Mouse (Mus musculus): ENCODE results near the gene St8sia4. TPM values are rescaled to one million over a fixed set of nuclear protein-coding genes. Genes with fewer than 3 reads are reported as not detected.
A peak's percentile ranks its signal among the peaks of the same experiment; 100 is the strongest.

The St8sia4 gene
- polyA plus RNA-seq, 1 experiment from 2014 or later = 6.3 TPM

DNA sequence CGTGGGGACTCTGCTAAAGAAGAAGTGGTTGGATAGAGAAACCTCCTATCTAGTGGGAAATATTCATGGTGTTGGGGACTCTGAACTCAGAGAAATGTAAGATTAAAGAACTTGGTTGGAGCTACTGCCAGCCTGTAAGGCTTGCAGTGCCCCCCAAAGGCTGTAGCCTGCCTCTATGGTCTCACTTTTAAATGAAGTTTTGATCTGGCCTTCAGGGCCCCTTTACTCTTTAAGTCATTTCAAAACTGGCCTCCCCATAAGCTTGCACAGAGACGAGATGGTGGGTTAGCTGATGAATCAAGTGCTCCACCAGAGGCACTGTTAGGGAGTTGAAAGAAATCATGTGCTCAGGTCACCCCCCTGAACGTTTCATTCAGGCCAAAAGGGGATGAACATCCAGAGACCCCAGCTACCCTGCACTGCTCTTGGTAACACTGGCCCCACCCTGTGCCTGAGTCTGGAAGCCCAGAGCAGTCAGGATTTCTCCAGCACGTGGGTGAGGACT is 3.0 kb downstream of the St8sia4 start:
- no peak for ATAC-seq (ENCODE audit: insufficient read depth, low FRiP score)
- Histone ChIP-seq H3K9ac (ENCODE audit: low read length) (peak overlapping the region; percentile 16; the same call in 1 of the 2 replicates), H3K36me3 (ENCODE audit: control insufficient read depth, insufficient read depth, low read length) (no peaks in the 10 kb centered on the region), H3K4me2 (ENCODE audit: low read depth, low read length) (peak overlapping the region; percentile 81; the same call in 1 of the 2 replicates), H3K27ac (ENCODE audit: low read length) (no peak overlapping the region), H3K27me3 (ENCODE audit: control insufficient read depth, insufficient read depth, low read length) (no peaks in the 10 kb centered on the region), H3K9me3 (replicated peaks; ENCODE audit: control insufficient read depth, low read length) (no peaks in the 10 kb centered on the region), H3K4me3 (replicated peaks; ENCODE audit: low read length) (no peak overlapping the region; the same call in 1 of the 2 replicates), H3K4me1 (ENCODE audit: control insufficient read depth, insufficient read depth, low read length) (peaks cover 5% of the 10 kb centered on the region; the same call in 1 of the 2 replicates)
- 30% methylated on average over 4 of the region's 4 CpGs for WGBS

DNA sequence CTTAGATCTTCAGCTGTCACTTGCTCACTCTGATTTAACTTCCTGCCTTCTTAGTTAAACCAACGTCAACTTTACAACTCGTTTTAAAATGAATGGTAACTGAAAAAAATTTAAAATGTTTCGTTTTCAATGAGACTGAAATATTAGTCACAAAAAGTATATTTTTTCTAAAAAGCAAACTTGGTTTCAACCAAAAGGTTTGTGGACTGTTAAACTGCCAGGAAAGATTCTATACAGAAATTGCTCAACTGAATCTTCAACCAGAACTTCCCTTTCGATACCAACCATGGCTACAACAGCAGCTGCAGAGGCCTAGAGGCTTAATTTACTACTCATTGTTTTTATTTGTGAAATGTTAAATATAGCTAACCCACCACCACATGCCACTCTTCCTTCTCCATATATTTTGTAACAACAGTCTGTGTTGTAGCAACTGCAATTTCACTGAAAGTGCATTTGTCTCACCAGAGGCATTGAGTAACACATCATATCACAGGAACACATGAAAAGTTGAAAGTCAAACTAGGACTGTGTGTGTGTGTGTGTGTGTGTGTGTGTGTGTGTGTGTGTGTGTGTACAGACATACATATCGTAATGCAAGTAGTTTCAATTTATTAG is 10.2 kb downstream of the St8sia4 start:
- no peak overlapping the region for H3K4me3 ChIP-seq (replicated peaks; ENCODE audit: low read length)
- WGBS = 67% methylated on average over 5 of the region's 5 CpGs
- ATAC-seq (ENCODE audit: insufficient read depth, low FRiP score) = no peak
- no peak overlapping the region for H3K9ac ChIP-seq (ENCODE audit: low read length)
- no peak overlapping the region for H3K27ac ChIP-seq (ENCODE audit: low read length)
- H3K4me1 ChIP-seq (ENCODE audit: control insufficient read depth, insufficient read depth, low read length) = no peaks in the 10 kb centered on the region
- no peak overlapping the region for H3K4me2 ChIP-seq (ENCODE audit: low read depth, low read length)
- H3K9me3 ChIP-seq (replicated peaks; ENCODE audit: control insufficient read depth, low read length) = no peaks in the 10 kb centered on the region
- no peaks in the 10 kb centered on the region for H3K36me3 ChIP-seq (ENCODE audit: control insufficient read depth, insufficient read depth, low read length)
- H3K27me3 ChIP-seq (ENCODE audit: control insufficient read depth, insufficient read depth, low read length) = no peaks in the 10 kb centered on the region

DNA sequence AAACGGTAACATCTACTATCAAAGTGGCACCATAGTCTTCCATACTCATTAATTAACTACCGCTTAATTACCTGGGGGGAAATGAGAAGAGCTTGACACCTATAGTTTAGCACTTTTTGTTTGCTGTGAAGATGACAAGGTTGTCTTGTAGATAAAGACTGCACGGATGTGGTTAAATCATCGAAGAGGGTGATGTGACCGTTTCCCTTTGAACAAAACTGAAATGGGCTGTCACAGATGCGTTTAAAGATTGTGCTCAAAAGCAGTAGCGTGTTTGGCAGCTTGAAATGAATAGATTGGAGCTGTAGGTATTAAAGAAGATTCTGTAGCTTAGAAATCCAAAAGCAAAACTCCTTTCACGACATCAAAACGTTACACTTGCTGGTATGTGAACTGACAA is 11.8 kb downstream of the St8sia4 start:
- no peak overlapping the region for H3K9ac ChIP-seq (ENCODE audit: low read length)
- ATAC-seq (ENCODE audit: insufficient read depth, low FRiP score) = no peak
- no peak overlapping the region for H3K4me2 ChIP-seq (ENCODE audit: low read depth, low read length)
- H3K27me3 ChIP-seq (ENCODE audit: control insufficient read depth, insufficient read depth, low read length) = no peaks in the 10 kb centered on the region
- H3K4me3 ChIP-seq (replicated peaks; ENCODE audit: low read length) = no peak overlapping the region
- H3K36me3 ChIP-seq (ENCODE audit: control insufficient read depth, insufficient read depth, low read length) = no peaks in the 10 kb centered on the region
- WGBS = 73% methylated on average over 9 of the region's 9 CpGs
- H3K27ac ChIP-seq (ENCODE audit: low read length) = no peak overlapping the region
- H3K4me1 ChIP-seq (ENCODE audit: control insufficient read depth, insufficient read depth, low read length) = no peaks in the 10 kb centered on the region
- no peaks in the 10 kb centered on the region for H3K9me3 ChIP-seq (replicated peaks; ENCODE audit: control insufficient read depth, low read length)

DNA sequence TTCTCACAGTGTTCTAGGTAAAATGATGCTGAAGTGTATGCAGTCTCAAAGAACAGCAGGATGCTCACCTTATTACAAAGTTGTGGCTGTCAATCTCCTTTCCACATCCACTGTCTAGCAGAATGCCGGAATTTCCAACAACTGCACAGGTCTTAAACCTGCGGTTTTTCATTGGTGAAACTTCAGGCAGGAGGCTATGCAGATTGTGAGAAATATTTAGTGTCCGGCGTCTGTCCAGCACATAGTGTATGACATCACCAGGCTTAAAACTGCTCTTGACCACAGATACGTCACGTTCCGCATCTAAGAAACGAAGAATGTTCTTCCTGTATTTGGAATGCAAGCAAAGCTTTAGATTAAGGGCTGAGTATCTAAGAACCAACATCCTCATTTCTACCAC is 13.9 kb downstream of the St8sia4 start:
- WGBS = 88% methylated on average over 8 of the region's 8 CpGs

DNA sequence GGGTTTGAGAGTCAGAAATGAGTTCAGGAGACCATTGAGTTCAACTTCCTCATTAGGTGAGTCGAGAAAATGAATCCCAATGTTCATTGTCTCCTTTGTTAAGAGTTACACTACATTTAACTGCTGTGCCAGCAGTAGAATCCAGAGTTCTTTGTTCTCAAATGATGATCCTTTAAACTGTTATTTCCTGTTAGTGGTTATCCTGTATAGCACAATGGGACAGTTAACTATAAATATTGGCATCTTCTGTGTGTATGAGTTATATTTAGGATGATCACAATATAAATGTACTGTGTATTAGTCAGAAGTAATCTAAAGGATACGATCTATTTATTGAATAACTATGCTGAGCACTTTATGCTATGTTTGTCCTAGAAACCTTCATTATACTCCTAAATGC is 23.1 kb downstream of the St8sia4 start:
- whole genome bisulfite sequencing = 74% methylated on average over 2 of the region's 2 CpGs
- no peak overlapping the region for H3K27ac ChIP-seq (ENCODE audit: low read length)
- no peak for ATAC-seq (ENCODE audit: insufficient read depth, low FRiP score)
- no peaks in the 10 kb centered on the region for H3K4me1 ChIP-seq (ENCODE audit: control insufficient read depth, insufficient read depth, low read length)
- H3K9me3 ChIP-seq (replicated peaks; ENCODE audit: control insufficient read depth, low read length) = no peaks in the 10 kb centered on the region
- no peak overlapping the region for H3K9ac ChIP-seq (ENCODE audit: low read length)
- H3K4me3 ChIP-seq (replicated peaks; ENCODE audit: low read length) = no peak overlapping the region
- no peak overlapping the region for H3K4me2 ChIP-seq (ENCODE audit: low read depth, low read length)
- no peaks in the 10 kb centered on the region for H3K36me3 ChIP-seq (ENCODE audit: control insufficient read depth, insufficient read depth, low read length)
- no peaks in the 10 kb centered on the region for H3K27me3 ChIP-seq (ENCODE audit: control insufficient read depth, insufficient read depth, low read length)

More for the DNA sequence above, 13.9 kb downstream of the St8sia4 start:
- no peak overlapping the region for H3K4me3 ChIP-seq (replicated peaks; ENCODE audit: low read length)
- H3K27me3 ChIP-seq (ENCODE audit: control insufficient read depth, insufficient read depth, low read length) = no peaks in the 10 kb centered on the region
- H3K4me2 ChIP-seq (ENCODE audit: low read depth, low read length) = no peak overlapping the region
- H3K4me1 ChIP-seq (ENCODE audit: control insufficient read depth, insufficient read depth, low read length) = no peaks in the 10 kb centered on the region
- H3K9me3 ChIP-seq (replicated peaks; ENCODE audit: control insufficient read depth, low read length) = no peaks in the 10 kb centered on the region
- H3K36me3 ChIP-seq (ENCODE audit: control insufficient read depth, insufficient read depth, low read length) = no peaks in the 10 kb centered on the region
- H3K27ac ChIP-seq (ENCODE audit: low read length) = no peak overlapping the region
- H3K9ac ChIP-seq (ENCODE audit: low read length) = no peak overlapping the region
- ATAC-seq (ENCODE audit: insufficient read depth, low FRiP score) = no peak

DNA sequence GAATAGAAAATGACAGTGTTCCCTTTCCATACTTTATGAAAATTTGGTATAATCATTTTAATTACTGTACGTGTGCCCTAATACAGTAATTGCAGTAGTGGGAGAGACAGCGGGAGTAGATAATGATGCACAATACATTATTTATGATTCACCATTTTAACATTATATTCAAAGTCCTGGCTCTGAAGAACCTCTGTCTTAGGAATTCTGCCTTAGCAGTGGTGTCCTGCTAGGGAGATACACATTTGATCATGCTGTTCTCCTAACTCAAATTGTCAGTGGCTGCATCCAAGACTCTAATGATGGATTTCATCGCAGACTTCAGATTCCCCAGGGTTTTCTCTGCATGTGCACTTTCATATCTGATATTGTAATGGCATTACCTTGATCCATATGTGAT is 28.4 kb downstream of the St8sia4 start:
- no peaks in the 10 kb centered on the region for H3K9me3 ChIP-seq (replicated peaks; ENCODE audit: control insufficient read depth, low read length)
- no peak for ATAC-seq (ENCODE audit: insufficient read depth, low FRiP score)
- H3K4me3 ChIP-seq (replicated peaks; ENCODE audit: low read length) = no peak overlapping the region
- H3K27ac ChIP-seq (ENCODE audit: low read length) = no peak overlapping the region
- no peaks in the 10 kb centered on the region for H3K36me3 ChIP-seq (ENCODE audit: control insufficient read depth, insufficient read depth, low read length)
- WGBS = 92% methylated on average over 3 of the region's 3 CpGs
- H3K27me3 ChIP-seq (ENCODE audit: control insufficient read depth, insufficient read depth, low read length) = no peaks in the 10 kb centered on the region
- H3K4me1 ChIP-seq (ENCODE audit: control insufficient read depth, insufficient read depth, low read length) = no peaks in the 10 kb centered on the region
- H3K4me2 ChIP-seq (ENCODE audit: low read depth, low read length) = no peak overlapping the region
- no peak overlapping the region for H3K9ac ChIP-seq (ENCODE audit: low read length)

DNA sequence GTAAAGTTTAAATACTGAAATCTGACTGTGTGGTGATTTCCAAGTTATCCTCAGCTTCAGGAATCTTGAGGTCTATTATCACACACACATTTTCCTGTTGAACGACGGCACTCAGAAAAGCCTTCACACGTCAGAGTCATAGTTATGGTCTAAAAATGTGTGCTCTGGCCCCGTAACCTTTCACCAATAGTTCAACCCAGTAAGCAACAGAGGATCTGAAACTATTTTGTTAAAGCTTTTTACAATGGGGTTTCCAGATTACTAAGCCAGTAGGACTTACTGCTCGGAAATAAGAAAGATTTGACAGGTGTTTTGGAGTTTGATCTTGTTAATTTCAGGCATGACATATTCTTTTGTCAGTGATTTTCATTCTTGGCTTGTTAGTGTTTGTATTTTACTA is 43.0 kb downstream of the St8sia4 start:
- WGBS = 71% methylated on average over 5 of the region's 5 CpGs
- Histone ChIP-seq H3K9me3 (replicated peaks; ENCODE audit: control insufficient read depth, low read length) (no peaks in the 10 kb centered on the region), H3K27me3 (ENCODE audit: control insufficient read depth, insufficient read depth, low read length) (no peaks in the 10 kb centered on the region), H3K36me3 (ENCODE audit: control insufficient read depth, insufficient read depth, low read length) (no peaks in the 10 kb centered on the region), H3K9ac (ENCODE audit: low read length) (no peak overlapping the region), H3K4me2 (ENCODE audit: low read depth, low read length) (no peak overlapping the region), H3K27ac (ENCODE audit: low read length) (no peak overlapping the region), H3K4me3 (replicated peaks; ENCODE audit: low read length) (no peak overlapping the region), H3K4me1 (ENCODE audit: control insufficient read depth, insufficient read depth, low read length) (no peaks in the 10 kb centered on the region)
- ATAC-seq (ENCODE audit: insufficient read depth, low FRiP score) = no peak

DNA sequence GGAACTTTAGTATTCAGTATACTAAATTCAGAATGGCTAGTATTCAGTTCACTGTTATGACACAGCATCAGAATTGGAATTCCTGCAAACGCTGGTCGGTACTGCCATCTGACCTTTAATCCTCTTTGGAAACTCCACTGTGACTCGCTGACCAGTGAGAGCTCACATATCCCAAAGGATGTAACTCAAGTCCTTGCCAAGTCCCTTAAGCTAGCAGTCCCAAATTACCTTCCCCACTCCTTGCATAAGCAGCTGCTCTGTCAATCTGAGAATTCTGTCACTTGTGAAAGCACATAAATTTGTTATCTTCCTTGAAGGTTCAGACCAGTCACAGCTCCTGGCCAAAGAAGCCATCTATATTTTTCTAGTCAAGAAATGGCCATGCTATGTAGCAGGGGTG is 48.7 kb downstream of the St8sia4 start:
- Histone ChIP-seq H3K27me3 (ENCODE audit: control insufficient read depth, insufficient read depth, low read length) (no peaks in the 10 kb centered on the region), H3K9me3 (replicated peaks; ENCODE audit: control insufficient read depth, low read length) (no peaks in the 10 kb centered on the region), H3K4me1 (ENCODE audit: control insufficient read depth, insufficient read depth, low read length) (no peaks in the 10 kb centered on the region), H3K9ac (ENCODE audit: low read length) (no peak overlapping the region), H3K4me3 (replicated peaks; ENCODE audit: low read length) (no peak overlapping the region), H3K27ac (ENCODE audit: low read length) (no peak overlapping the region), H3K36me3 (ENCODE audit: control insufficient read depth, insufficient read depth, low read length) (no peaks in the 10 kb centered on the region), H3K4me2 (ENCODE audit: low read depth, low read length) (no peak overlapping the region)
- WGBS = 52% methylated on average over 3 of the region's 3 CpGs
- ATAC-seq (ENCODE audit: insufficient read depth, low FRiP score) = no peak

DNA sequence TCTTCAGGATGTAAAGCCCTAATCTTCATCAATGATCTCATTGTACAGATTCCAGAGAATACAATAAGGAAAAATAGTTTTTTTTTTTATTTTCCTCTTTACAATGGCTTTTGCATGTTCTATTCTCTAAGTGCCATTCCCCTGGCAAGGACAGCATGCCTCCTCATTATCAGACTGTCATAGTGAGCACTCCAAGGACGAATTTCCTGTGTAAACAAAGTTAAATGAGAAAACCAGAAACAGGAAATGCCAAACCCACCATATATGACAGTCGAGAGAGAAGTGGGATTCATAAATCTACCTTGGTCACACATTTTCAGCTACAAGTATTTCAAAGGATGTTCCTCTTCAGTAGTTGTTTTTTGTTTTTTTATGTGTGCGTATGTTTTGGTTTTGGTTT is 49.2 kb downstream of the St8sia4 start:
- no peak for ATAC-seq (ENCODE audit: insufficient read depth, low FRiP score)
- Histone ChIP-seq H3K27ac (ENCODE audit: low read length) (no peak overlapping the region), H3K36me3 (ENCODE audit: control insufficient read depth, insufficient read depth, low read length) (no peaks in the 10 kb centered on the region), H3K4me3 (replicated peaks; ENCODE audit: low read length) (no peak overlapping the region), H3K9me3 (replicated peaks; ENCODE audit: control insufficient read depth, low read length) (no peaks in the 10 kb centered on the region), H3K27me3 (ENCODE audit: control insufficient read depth, insufficient read depth, low read length) (no peaks in the 10 kb centered on the region), H3K9ac (ENCODE audit: low read length) (no peak overlapping the region), H3K4me1 (ENCODE audit: control insufficient read depth, insufficient read depth, low read length) (no peaks in the 10 kb centered on the region), H3K4me2 (ENCODE audit: low read depth, low read length) (no peak overlapping the region)
- 55% methylated on average over 3 of the region's 3 CpGs for WGBS
